Comparison of ENCODE assay signal across 8 mouse cellular contexts in genomic region chr9:32695492-32696190, GRCm38 (mm10). TPM values are rescaled to one million over a fixed set of nuclear protein-coding genes. Genes with fewer than 3 reads are reported as not detected.
DNase-seq lines count a peak whose midpoint lies in the region; ATAC-seq and TF ChIP-seq lines count a peak whose summit lies in the region.

No protein-coding gene starts in this region.

- peak; percentile 95 for ATAC-seq in forebrain, postnatal 0 days
- ATAC-seq in lung, embryonic 14.5 days (ENCODE audit: insufficient read depth): peak; percentile 98
- peak; percentile 83 for ATAC-seq in neutrophil, adult 5-6 weeks (ENCODE audit: extremely low read depth, insufficient number of reproducible peaks, low FRiP score, poor library complexity, severe bottlenecking)

- TF ChIP-seq EP300 in MEL (IDR thresholded peaks at IDR 0.05; ENCODE audit: low read depth in 1 of 2, low read length in 2 of 2): no peak

- H3K4me3 ChIP-seq in MEL (ENCODE audit: control insufficient read depth in 1 of 2, insufficient read depth in 1 of 2, low read depth in 2 of 2, low read length in 2 of 2): peak overlapping the region; percentile 78 to 79
- peak overlapping the region; percentile 78 for H3K4me3 ChIP-seq in cerebellum, adult 2 months (replicated peaks; ENCODE audit: insufficient read depth, low read depth, low read length)
- H3K4me3 ChIP-seq in forebrain, postnatal 0 days (ENCODE audit: low read depth, low read length): peak overlapping the region; percentile 72
- H3K4me3 ChIP-seq in lung, embryonic 14.5 days (ENCODE audit: low read depth, low read length): peak overlapping the region; percentile 67

- peaks cover 5 to 6% of the 10 kb centered on the region in 2 experiments; a peak in 2 of 4 replicates for H3K27me3 ChIP-seq in MEL (ENCODE audit: control insufficient read depth in 1 of 2, insufficient read depth in 2 of 2, low read length in 2 of 2)
- peaks cover under 1% of the 10 kb centered on the region; the same call in 1 of the 2 replicates for H3K27me3 ChIP-seq in cerebellum, adult 2 months (ENCODE audit: control insufficient read depth, insufficient read depth, low read length)
- H3K27me3 ChIP-seq in forebrain, postnatal 0 days (ENCODE audit: insufficient read depth, low read length): peaks cover 58% of the 10 kb centered on the region
- H3K27me3 ChIP-seq in lung, embryonic 14.5 days (ENCODE audit: insufficient read depth, low read length): no peaks in the 10 kb centered on the region

- no peaks in the 10 kb centered on the region; the same call in 1 of the 2 replicates for H3K79me2 ChIP-seq in MEL (ENCODE audit: control insufficient read depth, insufficient read depth, low read length, poor library complexity)

- TF ChIP-seq CTCF in MEL (IDR thresholded peaks at IDR 0.05 in 2 of 3, conservative IDR thresholded peaks at IDR 0.05 in 1 of 3; ENCODE audit: control insufficient read depth in 1 of 3, insufficient read depth in 1 of 3, low read depth in 2 of 3, low read length in 3 of 3, poor library complexity in 1 of 3, severe bottlenecking in 1 of 3): no peak
- TF ChIP-seq CTCF in cerebellum, adult 2 months (IDR thresholded peaks at IDR 0.05; ENCODE audit: borderline replicate concordance, insufficient read depth, low read depth, low read length): no peak
- no peak for TF ChIP-seq CTCF in forebrain, postnatal 0 days (IDR thresholded peaks at IDR 0.05; ENCODE audit: low read depth)
- no peak for TF ChIP-seq CTCF in lung, embryonic 14.5 days (IDR thresholded peaks at IDR 0.05; ENCODE audit: low read depth)

- peaks cover 0 to 3% of the 10 kb centered on the region in 2 experiments; a peak in 1 of 4 replicates for H3K36me3 ChIP-seq in MEL (ENCODE audit: control insufficient read depth in 1 of 2, insufficient read depth in 2 of 2, low read length in 2 of 2)
- H3K36me3 ChIP-seq in forebrain, postnatal 0 days (ENCODE audit: insufficient read depth): no peaks in the 10 kb centered on the region
- H3K36me3 ChIP-seq in lung, embryonic 14.5 days (ENCODE audit: insufficient read depth): no peaks in the 10 kb centered on the region

- peaks cover 2 to 4% of the 10 kb centered on the region in 2 experiments; a peak in 2 of 4 replicates for H3K4me1 ChIP-seq in MEL (ENCODE audit: control insufficient read depth in 1 of 2, insufficient read depth in 2 of 2, low read length in 2 of 2)
- H3K4me1 ChIP-seq in cerebellum, adult 2 months (ENCODE audit: control insufficient read depth, insufficient read depth, low read length): no peaks in the 10 kb centered on the region
- H3K4me1 ChIP-seq in forebrain, postnatal 0 days (ENCODE audit: insufficient read depth): 0 out of 2 replicates have a peak, but pooled peaks cover 3% of the 10 kb centered on the region
- peaks cover 19% of the 10 kb centered on the region; the same call in 1 of the 2 replicates for H3K4me1 ChIP-seq in lung, embryonic 14.5 days (ENCODE audit: insufficient read depth)

- TF ChIP-seq POLR2A in MEL (IDR thresholded peaks at IDR 0.05; ENCODE audit: control insufficient read depth in 1 of 2, insufficient read depth in 1 of 2, low read depth in 1 of 2, low read length in 2 of 2, poor library complexity in 1 of 2): peak in 1 of 2 experiments; percentile 38; a peak in 2 of 4 replicates
- no peak for TF ChIP-seq POLR2A in cerebellum, adult 2 months (IDR thresholded peaks at IDR 0.05; ENCODE audit: borderline replicate concordance, insufficient read depth, low read length)

- H3K27ac ChIP-seq in MEL (ENCODE audit: control insufficient read depth, low read depth, low read length): no peak overlapping the region
- no peak overlapping the region for H3K27ac ChIP-seq in cerebellum, adult 2 months (ENCODE audit: insufficient read depth, low read length)
- peak overlapping the region; percentile 54; the same call in 1 of the 2 replicates for H3K27ac ChIP-seq in forebrain, postnatal 0 days (ENCODE audit: low read depth, low read length)
- peak overlapping the region; percentile 95 for H3K27ac ChIP-seq in lung, embryonic 14.5 days (ENCODE audit: low read depth)

- DNase-seq in MEL (ENCODE audit: low read depth, low spot score): peak; percentile 91
- DNase-seq in cerebellum, adult 2 months: peak; percentile 82 to 86
- peak; percentile 83 for DNase-seq in forebrain, postnatal 0 days
- DNase-seq in heart, postnatal 4 days: peak; percentile 98
- DNase-seq in layer of hippocampus, adult 8-10 months (ENCODE audit: low spot score in 2 of 2): peak; percentile 76 to 86
- DNase-seq in lung, embryonic 14.5 days: peak; percentile 96
- DNase-seq in thymus, adult 18-20 months: peak; percentile 96 to 97

- WGBS in cerebellum, adult 2 months: under 1% methylated on average over 67 of the region's 67 CpGs
- under 1% methylated on average over 67 of the region's 67 CpGs for WGBS in forebrain, postnatal 0 days
- WGBS in lung, embryonic 14.5 days: under 1% methylated on average over 65 of the region's 67 CpGs

- no peaks in the 10 kb centered on the region for H3K9me3 ChIP-seq in MEL (replicated peaks; ENCODE audit: insufficient read depth, low read length)
- no peaks in the 10 kb centered on the region for H3K9me3 ChIP-seq in forebrain, postnatal 0 days (ENCODE audit: low read length)
- no peaks in the 10 kb centered on the region for H3K9me3 ChIP-seq in lung, embryonic 14.5 days (ENCODE audit: low read depth, low read length)

- peak overlapping the region; percentile 94 for H3K4me2 ChIP-seq in forebrain, postnatal 0 days (ENCODE audit: low read depth)
- H3K4me2 ChIP-seq in lung, embryonic 14.5 days: peak overlapping the region; percentile 85

- TF ChIP-seq RAD21 in MEL (IDR thresholded peaks at IDR 0.05; ENCODE audit: low read depth, low read length): no peak

- H3K9ac ChIP-seq in MEL (ENCODE audit: control insufficient read depth, low read depth, low read length, poor library complexity, severe bottlenecking): peak overlapping the region; percentile 64
- H3K9ac ChIP-seq in forebrain, postnatal 0 days: peak overlapping the region; percentile 55
- peak overlapping the region; percentile 77 for H3K9ac ChIP-seq in lung, embryonic 14.5 days

TF ChIP-seq in MEL, 35 proteins besides CTCF, POLR2A, EP300 and RAD21:
- no peak for TF ChIP-seq CHD2 (IDR thresholded peaks at IDR 0.05; ENCODE audit: low read length)
- peak; percentile 70 for TF ChIP-seq MXI1 (IDR thresholded peaks at IDR 0.05; ENCODE audit: low read depth, low read length)
- 0 out of 2 replicates have a peak, but pooled peaks have one; percentile 45 for TF ChIP-seq UBTF (IDR thresholded peaks at IDR 0.05; ENCODE audit: borderline replicate concordance, insufficient read depth, low read depth, low read length)
- TF ChIP-seq SIN3A (IDR thresholded peaks at IDR 0.05; ENCODE audit: low read length): peak; percentile 26; the same call in 1 of the 2 replicates
- TF ChIP-seq NRF1 (IDR thresholded peaks at IDR 0.05; ENCODE audit: insufficient read depth, low read depth, low read length, poor library complexity, severe bottlenecking): peak; percentile 64

RNA-seq across cellular contexts. Expression of gene Ets1, which starts 59.6 kb away (rescaled TPM):
- 0.19 and 0.59 TPM in 2 replicates for total RNA-seq in MEL (2012; rRNA removed)
- polyA plus RNA-seq in MEL (2012; ENCODE audit: insufficient read depth in 1 of 2, insufficient read length in 2 of 2, low read depth in 1 of 2, low replicate concordance in 2 of 2, missing spikeins in 1 of 2): under 1 TPM in 1 of 2 experiments, not detected in 1; 0.10 TPM
- polyA plus RNA-seq in cerebellum, adult 2 months (2012; rRNA removed): 5.8 and 6.8 TPM in 2 replicates
- 17.2 and 21.2 TPM in 2 replicates for total RNA-seq in forebrain, postnatal 0 days (2014; rRNA removed)
- polyA plus RNA-seq in forebrain, postnatal 0 days (2015; fragmentation: Nextera tagmentation; extraction: Ambion mirVana): 9.6 and 12.3 TPM in 2 replicates
- 100 to 1,000 TPM in 1 of 2 experiments, 10 to 100 TPM in 1; 97.5 to 106 TPM for total RNA-seq in heart, postnatal 4 days (2021)
- 10 to 100 TPM; 11.1 to 12.9 (median 11.9) TPM for total RNA-seq in layer of hippocampus, adult 8-10 months (2022)
- 79.2 and 87.6 TPM in 2 replicates for polyA plus RNA-seq in lung, embryonic 14.5 days (2014; fragmentation: Nextera tagmentation; extraction: Ambion mirVana)
- 699 and 744 TPM in 2 replicates for total RNA-seq in neutrophil, adult 5-6 weeks (2017)

Comparison
In these comparisons a context has a peak if more than half of its experiments do, and no peak if none do; other contexts are left out.
1. H3K27ac ChIP-seq: peak in forebrain, postnatal 0 days (single experiment) and lung, embryonic 14.5 days (single experiment); none in MEL (single experiment) and cerebellum, adult 2 months (single experiment).
2. Peak in every context shown above with its lines, with median percentiles within 50 percentile points of each other: DNase-seq, H3K4me3 ChIP-seq, H3K9ac ChIP-seq and ATAC-seq.